Mouse (Mus musculus) left cerebral cortex, adult 2 months (tissue): ENCODE results near the gene Dcun1d4. TPM values are rescaled to one million over a fixed set of nuclear protein-coding genes. Genes with fewer than 3 reads are reported as not detected.
A peak's percentile ranks its signal among the peaks of the same experiment; 100 is the strongest.

Experiments
- DNase-seq, 2 experiments: peaks; one replicate each; pipeline ENCODE4 v3.0.0; 2021 to 2022; ENCODE audit warnings: low spot score in 2 of 2, mixed read lengths in 1 of 2; ENCODE audit errors: extremely low spot score in 1 of 2
- H3K27ac ChIP-seq: fragments of 200-600 bp; 2 replicates; pipeline ENCODE4 v1.8.1; 2022
- H3K4me3 ChIP-seq: fragments of 200-600 bp; 2 replicates; pipeline ENCODE4 v1.8.1; 2022
- CTCF ChIP-seq: fragments of 200-600 bp; IDR thresholded peaks from 2 replicates; pipeline ENCODE4 v1.8.1; 2022; ENCODE audit warnings: antibody characterized with exemption, mild to moderate bottlenecking, moderate library complexity
- intact Hi-C: fragments of 180-260 bp; cut with DNase I; formaldehyde crosslinking; loops from one replicate; pipeline ENCODE4 v1.15.1; 2025
- total RNA-seq, 2 experiments: library from RNA; stranded (reverse); gene quantifications; 2 replicates each; pipeline ENCODE4 v1.2.3; 2021

The Dcun1d4 gene
- total RNA-seq, 2 experiments from 2014 or later = 122 to 125 TPM

GRCm38 (mm10) chr5:73538586-73539298, 57.9 kb downstream of the Dcun1d4 start:
- intact Hi-C loops = loop anchor here (2.0 kb wide), 1 partner anchor 108 kb away; no protein-coding TSS in a partner anchor

GRCm38 (mm10) chr5:73539848-73540510, 59.2 kb downstream of the Dcun1d4 start:
- Histone ChIP-seq H3K4me3 (no peak overlapping the region), H3K27ac (no peak overlapping the region; the same call in 1 of the 2 replicates)
- peak; percentile 83 for TF ChIP-seq CTCF
- DNase-seq = peak; percentile 53 to 59
- intact Hi-C loops = loop anchor here (2.0 kb wide), 2 partner anchors 93 to 109 kb away; partner anchors contain the start of gene Lrrc66

More at GRCm38 (mm10) chr5:73538586-73539298, 57.9 kb downstream of the Dcun1d4 start:
- DNase-seq = no peak
- TF ChIP-seq CTCF = no peak
- no peak overlapping the region for H3K4me3 ChIP-seq
- H3K27ac ChIP-seq = no peak overlapping the region

- DNase-seq = no peak
- no peak for TF ChIP-seq CTCF
- H3K4me3 ChIP-seq = no peak overlapping the region
- H3K27ac ChIP-seq = no peak overlapping the region; the same call in 1 of the 2 replicates
- intact Hi-C loops = loop anchor here (2.0 kb wide), 1 partner anchor 92 kb away; the partner anchor contains the start of gene Lrrc66
Measured at GRCm38 (mm10) chr5:73540511-73540871, 59.7 kb downstream of the Dcun1d4 start.

GRCm38 (mm10) chr5:73544111-73544753, 63.4 kb downstream of the Dcun1d4 start:
- no peak for TF ChIP-seq CTCF
- Histone ChIP-seq H3K4me3 (no peak overlapping the region), H3K27ac (no peak overlapping the region)
- intact Hi-C loops = no loop called here
- DNase-seq = no peak

- DNase-seq = no peak
- no peak for TF ChIP-seq CTCF
- Histone ChIP-seq H3K4me3 (no peak overlapping the region), H3K27ac (no peak overlapping the region)
- intact Hi-C loops = no loop called here
Measured at GRCm38 (mm10) chr5:73545641-73546040, 64.8 kb downstream of the Dcun1d4 start.

GRCm38 (mm10) chr5:73547252-73547651, 66.5 kb downstream of the Dcun1d4 start:
- no peak for TF ChIP-seq CTCF
- no peak for DNase-seq
- no peak overlapping the region for H3K4me3 ChIP-seq
- intact Hi-C loops = no loop called here
- no peak overlapping the region for H3K27ac ChIP-seq

- Histone ChIP-seq H3K27ac (no peak overlapping the region), H3K4me3 (no peak overlapping the region)
- TF ChIP-seq CTCF = no peak
- intact Hi-C loops = no loop called here
- DNase-seq = no peak
Measured at GRCm38 (mm10) chr5:73548237-73548636, 67.4 kb downstream of the Dcun1d4 start.

GRCm38 (mm10) chr5:73548838-73549237, 68.0 kb downstream of the Dcun1d4 start:
- TF ChIP-seq CTCF = no peak
- Histone ChIP-seq H3K4me3 (no peak overlapping the region), H3K27ac (no peak overlapping the region)
- intact Hi-C loops = no loop called here
- no peak for DNase-seq

GRCm38 (mm10) chr5:73551836-73552235, 71.0 kb downstream of the Dcun1d4 start:
- H3K4me3 ChIP-seq = no peak overlapping the region
- intact Hi-C loops = no loop called here
- no peak for TF ChIP-seq CTCF
- no peak for DNase-seq
- H3K27ac ChIP-seq = no peak overlapping the region

- DNase-seq = no peak
Measured at GRCm38 (mm10) chr5:73553903-73554302, 73.1 kb downstream of the Dcun1d4 start.

GRCm38 (mm10) chr5:73555096-73555852, 74.5 kb downstream of the Dcun1d4 start:
- TF ChIP-seq CTCF = no peak
- no peak for DNase-seq
- H3K27ac ChIP-seq = no peak overlapping the region
- intact Hi-C loops = no loop called here
- no peak overlapping the region for H3K4me3 ChIP-seq

More at GRCm38 (mm10) chr5:73553903-73554302, 73.1 kb downstream of the Dcun1d4 start:
- H3K4me3 ChIP-seq = no peak overlapping the region
- intact Hi-C loops = no loop called here
- no peak overlapping the region for H3K27ac ChIP-seq
- no peak for TF ChIP-seq CTCF
